Mouse (Mus musculus): ENCODE data around the gene Enoph1. TPM values are rescaled to one million over a fixed set of nuclear protein-coding genes. Genes with fewer than 3 reads are reported as not detected.

Gene Enoph1
- total and polyA plus RNA-seq, 3 experiments, result 50.4 to 67.3 (median 52.4) TPM

DNA sequence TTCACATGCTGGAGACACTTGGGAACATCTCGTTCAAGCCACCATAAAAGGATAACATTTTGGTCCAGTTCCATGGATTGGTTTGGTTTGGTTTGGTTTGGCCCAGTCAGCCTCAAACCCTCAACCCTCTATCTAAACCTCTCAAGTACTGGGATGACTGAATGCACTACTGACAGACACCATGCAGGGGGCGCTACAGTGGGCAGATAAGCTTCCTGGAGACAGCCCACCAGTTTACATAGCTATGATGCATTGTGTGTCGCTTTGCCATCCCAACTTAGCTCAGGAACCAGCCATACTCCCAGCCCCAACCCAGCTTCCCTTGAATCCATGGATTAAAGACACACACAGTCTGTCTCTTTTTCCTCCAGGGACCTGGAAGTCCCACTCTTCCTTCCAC lies 31.3 kb upstream of the Enoph1 start:
- Histone ChIP-seq H3K27me3 (replicated peaks) (no peaks in the 10 kb centered on the region), H3K27ac (ENCODE audit: insufficient read depth, low read depth) (no peak overlapping the region), H3K4me3 (replicated peaks in 1 of 3; ENCODE audit: low read depth in 2 of 3, low read length in 2 of 3, poor library complexity in 1 of 3) (no peak overlapping the region), H3K4me2 (ENCODE audit: insufficient read depth, low read depth, poor library complexity, severe bottlenecking) (no peak overlapping the region), H3K9ac (ENCODE audit: insufficient read depth, low read depth) (no peak overlapping the region), H3K79me2 (replicated peaks; ENCODE audit: control insufficient read depth, extremely low read depth, insufficient read depth, poor library complexity, severe bottlenecking) (no peaks in the 10 kb centered on the region), H3K9me3 (replicated peaks; ENCODE audit: low read length) (peaks cover 2% of the 10 kb centered on the region), H3K4me1 (ENCODE audit: control insufficient read depth in 1 of 2, insufficient read depth in 2 of 2) (no peaks in the 10 kb centered on the region), H3K36me3 (replicated peaks in 1 of 2; ENCODE audit: control insufficient read depth in 1 of 2, insufficient read depth in 1 of 2, low read length in 1 of 2) (no peaks in the 10 kb centered on the region)
- DNase-seq (ENCODE audit: extremely low read depth), result peak; percentile 23
- dilution Hi-C loops (cut with MboI; ENCODE audit: extremely low pct_ligation_motif_present, extremely low pct_unique_long_range_greater_than_20kb, low sequenced_read_pairs) (no loop called here), in situ Hi-C loops (cut with MboI; ENCODE audit: low pct_ligation_motif_present, low pct_unique_long_range_greater_than_20kb, low sequenced_read_pairs) (no loop called here)
- TF ChIP-seq KAT2A (IDR thresholded peaks at IDR 0.05; ENCODE audit: insufficient replicate concordance, low read length) (no peak), CTCF (conservative IDR thresholded peaks at IDR 0.05 in 1 of 2, IDR thresholded peaks at IDR 0.05 in 1 of 2; ENCODE audit: low read depth in 2 of 2, low read length in 2 of 2) (peak in 1 of 2 experiments; percentile 39; a peak in 2 of 4 replicates), PAX5 (IDR thresholded peaks at IDR 0.05; ENCODE audit: low read length) (no peak)

DNA sequence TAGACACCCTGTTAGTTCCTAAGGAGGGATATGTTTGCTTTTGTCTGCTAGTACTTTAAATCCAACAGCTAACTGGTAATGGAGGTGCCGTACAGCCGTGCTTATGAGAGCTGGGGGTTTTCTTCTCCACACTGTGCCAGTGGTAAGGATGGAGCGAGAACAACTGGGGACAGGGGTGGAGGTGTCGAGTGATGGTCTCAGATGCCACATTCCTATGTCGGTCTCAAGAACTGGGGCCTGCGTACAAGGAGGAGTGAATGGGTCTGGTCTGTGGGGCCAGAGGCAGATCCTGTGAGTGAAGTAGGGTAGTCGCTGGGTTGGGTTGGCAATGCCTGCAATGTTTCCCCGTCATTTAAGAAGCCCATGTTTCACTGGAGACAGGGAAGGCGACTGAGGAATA lies 27.2 kb upstream of the Enoph1 start:
- in situ Hi-C loops (cut with MboI; ENCODE audit: low pct_ligation_motif_present, low pct_unique_long_range_greater_than_20kb, low sequenced_read_pairs), result no loop called here
- TF ChIP-seq CHD1 (IDR thresholded peaks at IDR 0.05; ENCODE audit: low read depth, low read length) (no peak), ETS1 (conservative IDR thresholded peaks at IDR 0.05; ENCODE audit: low read depth, low read length) (no peak), ZKSCAN1 (IDR thresholded peaks at IDR 0.05; ENCODE audit: borderline replicate concordance, low read depth, low read length) (no peak), ELF1 (IDR thresholded peaks at IDR 0.05; ENCODE audit: low read depth, low read length) (no peak), SMC3 (IDR thresholded peaks at IDR 0.05; ENCODE audit: low read depth, low read length) (no peak), JUN (IDR thresholded peaks at IDR 0.05; ENCODE audit: insufficient read depth, low read depth, low read length) (no peak), BHLHE40 (IDR thresholded peaks at IDR 0.05; ENCODE audit: low read depth, low read length) (no peak), MYC (IDR thresholded peaks at IDR 0.05; ENCODE audit: low read depth, low read length) (no peak), SIN3A (IDR thresholded peaks at IDR 0.05; ENCODE audit: low read length) (no peak)
- no peaks in the 10 kb centered on the region for H3K79me2 ChIP-seq (replicated peaks; ENCODE audit: control insufficient read depth, extremely low read depth, insufficient read depth, poor library complexity, severe bottlenecking)

DNA sequence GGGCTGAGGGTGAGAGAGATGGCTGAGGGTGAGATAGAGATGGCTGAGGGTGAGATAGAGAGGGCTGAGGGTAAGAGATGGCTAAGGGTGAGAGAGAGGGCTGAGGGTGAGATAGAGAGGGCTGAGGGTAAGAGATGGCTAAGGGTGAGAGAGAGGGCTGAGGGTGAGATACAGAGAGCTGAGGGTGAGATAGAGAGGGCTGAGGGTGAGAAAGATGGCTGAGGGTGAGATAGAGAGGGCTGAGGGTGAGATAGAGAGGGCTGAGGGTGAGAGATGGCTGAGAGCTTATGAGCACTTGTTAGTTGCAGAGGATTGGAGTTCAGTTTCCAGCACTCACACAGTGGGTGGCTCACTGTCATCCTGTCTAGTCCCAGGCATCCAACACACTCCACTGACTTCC lies 19.7 kb upstream of the Enoph1 start:
- Histone ChIP-seq H3K9me3 (replicated peaks; ENCODE audit: low read length) (no peaks in the 10 kb centered on the region), H3K4me2 (ENCODE audit: insufficient read depth, low read depth, poor library complexity, severe bottlenecking) (no peak overlapping the region), H3K27ac (ENCODE audit: insufficient read depth, low read depth) (no peak overlapping the region), H3K79me2 (replicated peaks; ENCODE audit: control insufficient read depth, extremely low read depth, insufficient read depth, poor library complexity, severe bottlenecking) (no peaks in the 10 kb centered on the region), H3K9ac (ENCODE audit: insufficient read depth, low read depth) (no peak overlapping the region), H3K4me3 (replicated peaks in 1 of 3; ENCODE audit: low read depth in 2 of 3, low read length in 2 of 3, poor library complexity in 1 of 3) (no peak overlapping the region), H3K4me1 (ENCODE audit: control insufficient read depth in 1 of 2, insufficient read depth in 2 of 2) (no peaks in the 10 kb centered on the region), H3K27me3 (replicated peaks) (no peaks in the 10 kb centered on the region), H3K36me3 (replicated peaks in 1 of 2; ENCODE audit: control insufficient read depth in 1 of 2, insufficient read depth in 1 of 2, low read length in 1 of 2) (no peaks in the 10 kb centered on the region)
- DNase-seq (ENCODE audit: extremely low read depth), result no peak
- TF ChIP-seq MXI1 (IDR thresholded peaks at IDR 0.05; ENCODE audit: low read depth, low read length) (no peak), CHD2 (IDR thresholded peaks at IDR 0.05; ENCODE audit: low read length) (no peak), SIN3A (IDR thresholded peaks at IDR 0.05; ENCODE audit: low read length) (no peak), MYC (IDR thresholded peaks at IDR 0.05; ENCODE audit: low read depth, low read length) (no peak), ZC3H11A (IDR thresholded peaks at IDR 0.05; ENCODE audit: low read depth, low read length) (no peak), TCF12 (IDR thresholded peaks at IDR 0.05; ENCODE audit: low read depth, low read length) (no peak), MAFK (IDR thresholded peaks at IDR 0.05; ENCODE audit: insufficient replicate concordance, low read length) (no peak), PAX5 (IDR thresholded peaks at IDR 0.05; ENCODE audit: low read length) (no peak)
- in situ Hi-C loops (cut with MboI; ENCODE audit: low pct_ligation_motif_present, low pct_unique_long_range_greater_than_20kb, low sequenced_read_pairs), result no loop called here
- dilution Hi-C loops (cut with MboI; ENCODE audit: extremely low pct_ligation_motif_present, extremely low pct_unique_long_range_greater_than_20kb, low sequenced_read_pairs), result no loop called here

More for the DNA sequence above, 27.2 kb upstream of the Enoph1 start:
- Histone ChIP-seq H3K27ac (ENCODE audit: insufficient read depth, low read depth) (no peak overlapping the region), H3K27me3 (replicated peaks) (no peaks in the 10 kb centered on the region), H3K4me3 (replicated peaks in 1 of 3; ENCODE audit: low read depth in 2 of 3, low read length in 2 of 3, poor library complexity in 1 of 3) (no peak overlapping the region), H3K9ac (ENCODE audit: insufficient read depth, low read depth) (no peak overlapping the region), H3K36me3 (replicated peaks in 1 of 2; ENCODE audit: control insufficient read depth in 1 of 2, insufficient read depth in 1 of 2, low read length in 1 of 2) (no peaks in the 10 kb centered on the region), H3K4me1 (ENCODE audit: control insufficient read depth in 1 of 2, insufficient read depth in 2 of 2) (no peaks in the 10 kb centered on the region), H3K4me2 (ENCODE audit: insufficient read depth, low read depth, poor library complexity, severe bottlenecking) (no peak overlapping the region), H3K9me3 (replicated peaks; ENCODE audit: low read length) (no peaks in the 10 kb centered on the region)
- DNase-seq (ENCODE audit: extremely low read depth), result no peak
- dilution Hi-C loops (cut with MboI; ENCODE audit: extremely low pct_ligation_motif_present, extremely low pct_unique_long_range_greater_than_20kb, low sequenced_read_pairs), result no loop called here

Data from CH12.LX (cell line).